Mouse (Mus musculus) heart, postnatal 0 days (tissue): Measurements from ENCODE around the gene Numa1.

Source experiments
- CTCF ChIP-seq: IDR thresholded peaks from 2 replicates; pipeline ENCODE4 v1.5.1; 2016; ENCODE audit warnings: antibody characterized with exemption, control low read depth, low read depth
- EP300 ChIP-seq: IDR thresholded peaks from 2 replicates; pipeline ENCODE4 v1.6.1; 2016; ENCODE audit warnings: antibody characterized with exemption, low read depth

- TF ChIP-seq EP300 (no peak), CTCF (no peak)
Measured at GRCm38 (mm10) chr7:101994241-101994640, 60.3 kb downstream of the Numa1 start.
